Mouse (Mus musculus) liver, adult (tissue): ENCODE results near the gene Gjc1.
A peak's percentile ranks its signal among the peaks of the same experiment; 100 is the strongest.

Experiments used
- GATA4 ChIP-seq: IDR thresholded peaks from 2 replicates; pipeline ENCODE4 v1.6.1; 2014; ENCODE audit warnings: mild to moderate bottlenecking, low read length; ENCODE audit not compliant: insufficient replicate concordance

The Gjc1 gene

GRCm38 (mm10) chr11:102819021-102819782 is at the start of gene Gjc1:
Gjc1 (minus strand) TSS chr11:102819700.
- peak; percentile 22; the same call in 1 of the 2 replicates for TF ChIP-seq GATA4

- TF ChIP-seq GATA4 = no peak
These were observed 44.8 kb upstream of the Gjc1 start for GRCm38 (mm10) chr11:102864272-102864671.

- TF ChIP-seq GATA4 = no peak
These were observed 40.4 kb upstream of the Gjc1 start for GRCm38 (mm10) chr11:102859933-102860332.

- no peak for TF ChIP-seq GATA4
These were observed 39.5 kb upstream of the Gjc1 start for GRCm38 (mm10) chr11:102858951-102859350.

GRCm38 (mm10) chr11:102855941-102856340 is 36.4 kb upstream of the Gjc1 start:
- TF ChIP-seq GATA4 = no peak

- no peak for TF ChIP-seq GATA4
These were observed 34.3 kb upstream of the Gjc1 start for GRCm38 (mm10) chr11:102853760-102854159.

- no peak for TF ChIP-seq GATA4
These were observed 32.4 kb upstream of the Gjc1 start for GRCm38 (mm10) chr11:102851883-102852282.

- no peak for TF ChIP-seq GATA4
These were observed 26.4 kb upstream of the Gjc1 start for GRCm38 (mm10) chr11:102845926-102846325.

GRCm38 (mm10) chr11:102838616-102839150 is 19.2 kb upstream of the Gjc1 start:
- no peak for TF ChIP-seq GATA4

GRCm38 (mm10) chr11:102838126-102838525 is 18.6 kb upstream of the Gjc1 start:
- TF ChIP-seq GATA4 = no peak

GRCm38 (mm10) chr11:102837385-102837784 is 17.9 kb upstream of the Gjc1 start:
- TF ChIP-seq GATA4 = no peak

GRCm38 (mm10) chr11:102836146-102836545 is 16.6 kb upstream of the Gjc1 start:
- TF ChIP-seq GATA4 = no peak

- TF ChIP-seq GATA4 = no peak
These were observed 16.0 kb upstream of the Gjc1 start, which contains the start of gene Higd1b for GRCm38 (mm10) chr11:102835549-102835948. Higd1b (plus strand) TSS chr11:102835849.

- TF ChIP-seq GATA4 = no peak
These were observed 14.7 kb upstream of the Gjc1 start for GRCm38 (mm10) chr11:102834219-102834618.

GRCm38 (mm10) chr11:102832700-102833297 is 13.3 kb upstream of the Gjc1 start:
- TF ChIP-seq GATA4 = no peak

GRCm38 (mm10) chr11:102830276-102830675 is 10.8 kb upstream of the Gjc1 start:
- no peak for TF ChIP-seq GATA4
